Mouse (Mus musculus) mouse embryonic stem cell (cell line): ENCODE measurements around the gene Hs6st3.

Source experiments
- in situ Hi-C, 2 experiments: fragments of 300-500 bp; cut with MboI; formaldehyde crosslinking; loops; 1 replicate in 1 of 2; 3 replicates in 1 of 2; pipeline ENCODE4 v1.14.3; 2019 to 2020; ENCODE audit warnings: low sequenced_read_pairs in 2 of 2, low pct_unique_long_range_greater_than_20kb in 1 of 2, mixed read lengths in 1 of 2; ENCODE audit not compliant: unreplicated experiment in 1 of 2

The Hs6st3 gene

DNA sequence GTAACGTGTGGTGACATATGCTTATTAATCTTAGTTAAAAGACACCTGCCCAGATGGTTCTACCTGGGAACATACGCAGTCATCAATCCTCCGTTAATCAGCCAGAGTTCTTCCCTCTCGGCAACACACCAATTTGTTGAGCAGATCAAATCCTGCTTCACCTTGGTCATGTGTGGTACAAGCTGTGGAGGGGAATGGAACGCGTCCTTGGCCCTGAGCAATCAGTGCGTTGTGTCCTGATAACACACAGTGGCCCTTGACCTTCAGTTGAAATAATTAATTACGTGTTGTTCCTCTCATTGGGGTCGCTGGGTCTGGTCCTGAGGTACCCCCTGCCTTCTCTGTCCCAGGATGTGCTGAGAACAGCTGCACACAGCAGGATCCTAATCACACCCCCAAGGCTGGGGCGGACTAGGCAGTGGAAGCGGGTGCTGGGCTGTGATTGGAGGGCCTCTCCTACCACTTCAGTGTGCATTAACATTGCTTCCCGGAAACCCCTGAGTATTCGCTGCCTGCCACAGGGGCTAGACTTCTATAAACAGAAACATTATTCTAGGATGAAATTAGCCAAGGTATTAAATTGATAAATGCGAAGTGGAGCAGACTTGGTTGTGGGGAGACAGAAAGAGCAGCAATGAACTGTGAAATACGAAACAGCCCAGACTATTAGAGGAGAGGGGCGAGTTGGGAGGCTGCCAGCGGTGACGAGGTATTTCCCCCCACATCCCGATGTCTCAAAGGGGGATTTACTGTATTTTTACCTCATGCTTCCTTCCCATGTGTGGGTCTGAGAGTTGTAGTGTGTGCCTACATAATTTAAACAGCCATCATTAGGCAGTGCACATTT lies 693.2 kb downstream of the Hs6st3 start:
- in situ Hi-C loops = no loop called here

DNA sequence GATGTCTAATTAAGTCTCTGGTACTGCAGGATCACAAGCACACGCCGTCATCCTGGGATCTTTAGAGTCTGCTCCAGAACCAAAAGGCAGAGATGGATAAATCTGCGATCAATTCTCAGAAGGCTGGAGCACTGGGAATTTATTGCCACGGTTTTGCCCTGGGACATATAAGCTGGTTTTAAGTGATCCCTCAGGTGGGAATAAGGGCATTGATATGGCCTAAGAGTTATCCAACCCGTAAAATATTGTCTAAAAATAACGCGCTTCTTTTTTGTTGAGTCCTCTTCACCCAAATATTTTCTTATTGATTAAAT lies 693.8 kb downstream of the Hs6st3 start:
- in situ Hi-C loops = no loop called here

DNA sequence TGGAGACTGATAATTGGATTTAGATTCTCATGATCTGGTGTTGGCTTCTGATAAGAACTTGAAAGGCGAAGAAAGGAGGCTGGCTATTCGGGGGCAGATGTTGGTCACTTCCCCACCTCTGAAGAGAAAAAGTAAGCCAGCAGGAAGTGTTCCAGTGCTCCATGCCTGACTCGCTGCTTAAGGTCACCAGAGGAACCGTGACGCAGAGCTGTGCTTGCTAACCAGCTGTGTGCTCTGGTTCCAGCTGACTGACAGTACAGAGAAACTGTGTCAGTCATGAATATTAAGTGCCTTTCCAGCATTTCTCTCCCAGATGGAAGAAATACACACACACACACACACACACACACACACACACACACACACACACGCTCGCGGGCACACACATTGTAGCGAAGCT lies 694.8 kb downstream of the Hs6st3 start:
- in situ Hi-C loops = no loop called here

DNA sequence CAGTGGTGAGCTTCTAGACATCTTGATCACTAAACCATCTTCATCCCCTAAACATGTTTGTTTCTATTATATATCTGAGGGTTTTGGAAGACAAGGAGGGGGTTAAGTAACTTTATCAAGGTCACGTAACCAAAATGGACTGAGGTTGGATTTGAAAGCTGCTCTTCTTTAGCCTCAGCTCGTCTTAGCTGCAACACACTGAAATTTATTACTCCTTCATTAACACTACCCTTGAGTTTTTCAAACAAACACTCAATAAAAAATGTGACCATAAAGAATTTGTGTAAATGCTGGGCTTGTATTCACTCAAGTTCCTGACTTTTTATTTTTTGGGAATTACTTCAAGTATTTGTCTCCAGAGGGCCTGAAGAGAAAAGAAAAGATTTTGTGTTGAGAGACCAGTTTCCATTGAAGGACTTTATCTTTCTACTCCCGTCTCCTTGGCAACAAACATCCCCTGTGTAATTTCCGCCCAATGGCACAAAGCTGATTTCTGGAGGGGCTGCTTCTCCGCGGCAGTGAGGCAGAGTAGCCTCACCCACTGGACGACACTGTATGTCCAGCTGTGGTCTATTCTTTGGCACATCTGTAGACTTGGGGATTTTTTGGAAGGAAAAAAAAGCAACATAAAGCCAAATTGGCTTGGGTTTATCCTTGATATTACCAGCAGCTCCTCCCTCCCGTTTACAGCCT lies 696.0 kb downstream of the Hs6st3 start:
- in situ Hi-C loops = no loop called here

DNA sequence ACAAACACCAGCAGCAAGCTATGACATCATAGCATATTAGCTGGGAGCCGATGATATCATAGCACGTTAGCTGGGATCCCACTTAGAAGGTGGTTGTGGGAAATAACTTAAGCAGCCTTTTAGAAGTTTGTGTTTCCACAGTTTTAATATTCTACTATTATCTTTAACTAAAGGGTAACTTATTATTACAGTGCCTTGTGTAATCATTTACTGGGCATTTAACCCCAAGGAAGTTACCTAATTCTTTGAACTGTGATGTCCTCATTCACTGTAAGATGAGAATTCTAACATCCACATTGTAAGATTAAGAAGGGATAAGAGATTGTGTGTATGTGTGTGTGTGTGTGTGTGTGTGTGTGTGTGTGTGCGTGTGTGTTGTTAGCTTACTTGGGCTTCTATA lies 697.9 kb downstream of the Hs6st3 start:
- in situ Hi-C loops = no loop called here

DNA sequence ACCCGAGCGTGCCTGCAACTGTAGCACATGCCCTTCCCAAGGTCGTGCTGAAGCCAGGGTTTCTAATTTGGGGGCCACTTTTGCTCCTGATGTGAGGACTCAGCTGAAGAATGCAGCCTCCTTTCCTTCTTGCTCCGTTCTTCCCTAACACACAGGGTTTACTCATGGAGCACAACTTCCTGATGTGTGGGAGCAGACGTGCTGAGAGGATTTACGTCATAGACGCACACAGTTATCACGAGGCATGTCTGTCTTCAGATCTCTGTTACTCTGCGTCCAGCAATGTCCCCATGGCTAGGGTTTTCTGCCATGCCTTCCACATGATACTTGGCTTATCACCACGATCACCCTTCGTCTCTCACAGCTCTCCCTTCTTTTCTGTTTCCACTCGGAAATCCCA lies 709.4 kb downstream of the Hs6st3 start:
- in situ Hi-C loops = no loop called here

DNA sequence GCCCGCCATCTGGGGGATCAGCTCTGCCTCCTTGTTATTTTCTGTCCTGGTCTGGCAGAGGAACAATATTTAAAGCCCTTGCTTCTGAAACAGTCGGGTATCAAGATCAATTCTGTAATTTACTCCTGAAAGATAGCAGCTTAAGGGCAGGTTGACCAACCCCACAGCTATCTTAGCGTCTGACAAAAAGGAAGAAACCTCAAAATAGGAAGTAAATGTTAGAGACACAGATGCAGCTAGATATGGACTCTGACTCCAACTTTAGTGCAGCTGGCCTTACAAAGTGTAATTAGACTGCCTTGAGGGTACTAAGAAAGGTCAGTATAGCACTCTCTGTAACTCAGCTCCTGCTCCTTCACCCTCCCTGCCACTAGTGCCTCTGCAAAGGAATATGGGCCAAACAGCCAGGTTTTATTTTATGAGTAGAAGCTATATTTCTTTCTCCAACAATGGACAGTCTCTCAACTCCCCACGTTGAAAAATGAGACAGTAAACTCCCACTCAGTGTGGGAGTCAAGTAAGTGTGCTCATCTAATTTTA lies 710.7 kb downstream of the Hs6st3 start:
- in situ Hi-C loops = no loop called here

DNA sequence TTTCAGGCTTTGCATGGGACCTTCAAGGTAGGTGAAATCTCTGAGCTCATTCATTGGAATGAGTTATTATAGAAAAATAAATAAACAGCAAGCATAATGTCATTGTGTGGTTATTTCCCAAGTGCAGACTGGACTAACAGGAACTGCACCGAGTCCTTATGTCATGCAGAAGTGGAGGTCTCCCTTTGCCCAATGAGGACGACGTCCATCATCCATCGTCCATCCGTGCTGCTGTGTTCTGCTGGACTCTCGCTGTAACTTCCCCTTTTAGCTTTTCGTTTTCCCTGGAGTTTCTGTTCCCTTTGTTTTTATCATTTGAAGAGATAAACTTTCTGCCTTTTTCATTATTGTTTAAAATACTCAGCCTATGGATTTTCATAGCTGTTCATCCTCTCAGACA lies 711.2 kb downstream of the Hs6st3 start:
- in situ Hi-C loops = no loop called here

DNA sequence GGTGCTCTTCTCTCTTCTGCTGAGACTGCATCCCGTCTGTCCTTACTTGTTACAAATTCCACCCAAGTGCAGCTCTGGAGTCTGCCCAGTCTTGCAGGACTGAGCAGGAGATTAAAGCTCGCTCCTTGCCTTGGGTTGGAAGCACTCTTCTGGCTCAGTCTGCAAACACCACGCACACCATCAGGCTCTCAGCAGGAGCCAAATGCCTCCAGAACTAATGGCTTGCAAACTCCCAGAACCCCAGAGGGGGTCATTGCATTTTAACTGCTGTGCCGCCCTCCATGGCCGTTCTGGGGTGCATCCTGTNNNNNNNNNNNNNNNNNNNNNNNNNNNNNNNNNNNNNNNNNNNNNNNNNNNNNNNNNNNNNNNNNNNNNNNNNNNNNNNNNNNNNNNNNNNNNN lies 714.0 kb downstream of the Hs6st3 start:
- in situ Hi-C loops = no loop called here

DNA sequence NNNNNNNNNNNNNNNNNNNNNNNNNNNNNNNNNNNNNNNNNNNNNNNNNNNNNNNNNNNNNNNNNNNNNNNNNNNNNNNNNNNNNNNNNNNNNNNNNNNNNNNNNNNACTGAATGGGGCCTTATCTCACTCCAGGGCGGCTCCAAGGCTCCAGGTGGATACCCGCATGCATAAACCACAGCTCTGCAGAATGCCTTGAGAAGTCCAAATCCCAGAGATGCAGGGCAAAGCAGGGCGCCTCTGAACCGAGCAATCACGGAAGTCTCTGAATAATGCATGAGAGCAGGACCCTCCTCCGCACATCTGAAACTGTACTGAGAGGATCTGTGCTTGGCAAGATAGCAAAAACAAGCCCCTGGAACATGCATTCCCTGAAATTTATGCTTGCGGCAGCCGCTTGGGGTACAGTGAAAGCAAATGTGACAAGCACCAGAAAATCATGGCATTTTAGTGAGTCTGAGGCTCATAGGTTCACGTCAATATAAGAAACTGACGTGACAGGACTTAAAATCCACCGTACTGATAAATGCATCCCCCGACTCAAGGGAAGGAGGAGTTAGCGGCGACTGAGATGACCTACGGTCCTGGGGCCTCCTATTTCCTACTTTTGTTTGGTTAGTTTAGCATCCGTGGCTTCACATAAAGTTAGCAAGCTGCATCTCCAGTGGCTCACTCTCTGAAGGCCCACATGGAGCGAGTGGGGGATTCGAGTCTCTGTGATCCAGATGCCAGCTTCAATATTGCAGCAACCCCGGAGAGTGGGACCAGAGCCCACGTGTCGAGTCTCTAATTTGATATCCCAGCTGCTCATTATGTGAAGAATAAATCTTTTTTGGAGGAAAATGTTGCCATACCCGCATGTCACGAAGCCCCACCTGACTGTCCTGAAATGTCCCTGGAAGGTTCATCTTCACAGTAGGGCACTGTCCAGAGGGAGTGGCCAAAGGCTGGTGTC lies 719.5 kb downstream of the Hs6st3 start:
- in situ Hi-C loops = no loop called here

DNA sequence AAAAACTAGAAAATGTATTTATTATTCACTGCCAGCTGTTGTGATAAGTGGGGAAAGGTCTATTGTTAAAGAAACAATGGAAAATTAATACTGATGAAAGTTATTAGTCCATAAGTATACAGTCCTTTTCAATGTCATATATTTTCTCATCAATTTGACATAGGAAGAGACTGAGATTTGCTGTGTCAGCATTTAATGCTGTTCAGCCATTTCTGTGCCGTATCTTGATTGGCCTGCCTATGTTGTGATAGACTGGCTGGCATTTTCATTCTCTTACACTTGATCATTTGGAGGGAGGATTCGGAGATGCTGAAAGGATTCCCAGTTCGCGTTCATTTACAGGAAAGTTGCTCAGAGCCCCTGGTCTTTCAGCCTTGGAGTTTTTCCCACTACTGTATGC lies 735.5 kb downstream of the Hs6st3 start:
- in situ Hi-C loops = no loop called here

DNA sequence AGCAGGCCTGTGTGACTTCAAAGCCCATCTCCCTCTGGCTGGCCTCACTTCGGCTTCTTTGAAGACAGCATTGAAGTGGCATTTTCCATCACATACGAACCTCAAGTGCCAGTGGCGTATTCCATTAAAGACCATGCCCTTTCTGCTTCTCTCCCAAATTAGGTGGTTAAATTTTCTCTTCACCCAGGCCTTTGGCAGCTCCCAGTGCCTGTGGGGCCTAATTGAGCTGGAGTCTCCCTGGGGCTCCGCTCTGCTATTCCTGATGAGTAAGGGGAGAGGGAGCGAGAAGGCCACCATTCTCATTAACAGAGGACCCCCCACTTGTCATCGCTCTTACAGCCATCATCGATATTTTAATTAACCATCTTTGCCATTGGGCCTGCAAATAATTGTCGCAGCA lies 754.8 kb downstream of the Hs6st3 start:
- in situ Hi-C loops = no loop called here

DNA sequence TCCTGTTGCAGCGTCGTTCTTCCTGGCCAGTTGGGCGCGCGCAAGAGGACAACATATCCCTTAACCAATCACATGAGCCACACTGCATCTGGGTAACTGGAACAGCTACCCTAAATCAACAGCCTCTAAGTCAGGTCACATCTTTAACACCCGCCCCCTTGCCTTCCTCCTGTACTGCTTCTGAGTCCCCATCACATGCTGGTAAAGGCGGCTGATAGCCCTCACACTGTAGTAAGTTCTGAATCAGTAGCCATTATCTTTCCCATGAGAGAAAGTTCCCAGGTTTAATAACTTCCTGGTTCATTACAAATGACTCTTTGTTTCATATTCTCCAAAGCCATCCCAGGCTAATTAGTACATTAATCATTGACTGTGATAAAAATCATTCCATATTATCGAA lies 757.0 kb downstream of the Hs6st3 start:
- in situ Hi-C loops = no loop called here

DNA sequence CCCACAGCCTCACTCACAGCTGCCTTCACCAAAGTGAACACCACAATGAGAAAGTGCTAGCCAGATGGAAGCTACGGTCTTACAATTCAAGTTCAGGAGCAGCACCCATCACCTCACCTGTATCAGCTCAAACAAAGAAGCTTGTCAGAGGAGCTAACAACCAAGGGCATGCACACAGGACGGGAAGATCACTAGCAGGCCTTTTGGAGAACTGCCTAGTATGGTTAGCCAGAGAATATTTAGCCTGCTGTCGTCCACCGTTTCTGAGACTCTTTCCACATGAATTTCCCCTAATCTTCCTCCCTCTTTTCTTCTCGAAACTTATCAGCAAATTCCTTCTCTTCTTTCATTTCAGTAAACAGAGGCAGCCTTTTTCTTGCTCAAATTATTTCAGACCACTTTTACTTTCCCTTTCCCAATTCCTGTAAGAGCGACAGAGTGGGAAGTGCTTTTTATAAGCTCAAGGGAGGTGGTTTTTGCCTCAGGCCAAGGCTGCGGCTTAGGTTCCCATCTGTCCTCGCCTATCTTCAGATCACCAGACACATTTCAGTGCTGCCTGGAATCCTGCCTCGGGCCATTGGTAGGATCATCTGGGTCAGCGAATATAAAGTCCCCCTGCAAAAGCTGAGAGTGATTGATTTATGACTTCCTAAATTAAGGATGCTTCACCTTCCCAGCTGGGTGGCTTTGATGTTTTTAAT lies 757.8 kb downstream of the Hs6st3 start:
- in situ Hi-C loops = no loop called here

DNA sequence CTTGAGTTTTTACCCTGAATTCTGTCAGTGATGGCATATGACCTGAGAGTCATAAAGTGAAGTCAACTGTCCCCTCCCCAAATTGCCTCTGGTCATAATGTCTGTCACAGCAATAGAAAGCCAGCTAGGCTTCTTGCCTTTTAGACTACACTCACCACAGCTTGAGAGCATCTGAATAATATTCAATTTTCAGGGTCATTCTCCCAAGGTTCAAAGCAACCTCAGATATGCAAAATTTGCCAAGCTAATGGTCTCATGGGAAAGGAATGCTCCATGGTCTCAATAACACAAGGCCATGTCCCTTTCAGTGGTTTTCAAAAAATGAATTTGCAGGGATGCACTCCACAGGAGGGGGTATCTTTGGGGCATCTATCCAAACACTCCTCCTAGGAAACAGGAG lies 764.3 kb downstream of the Hs6st3 start:
- in situ Hi-C loops = no loop called here

DNA sequence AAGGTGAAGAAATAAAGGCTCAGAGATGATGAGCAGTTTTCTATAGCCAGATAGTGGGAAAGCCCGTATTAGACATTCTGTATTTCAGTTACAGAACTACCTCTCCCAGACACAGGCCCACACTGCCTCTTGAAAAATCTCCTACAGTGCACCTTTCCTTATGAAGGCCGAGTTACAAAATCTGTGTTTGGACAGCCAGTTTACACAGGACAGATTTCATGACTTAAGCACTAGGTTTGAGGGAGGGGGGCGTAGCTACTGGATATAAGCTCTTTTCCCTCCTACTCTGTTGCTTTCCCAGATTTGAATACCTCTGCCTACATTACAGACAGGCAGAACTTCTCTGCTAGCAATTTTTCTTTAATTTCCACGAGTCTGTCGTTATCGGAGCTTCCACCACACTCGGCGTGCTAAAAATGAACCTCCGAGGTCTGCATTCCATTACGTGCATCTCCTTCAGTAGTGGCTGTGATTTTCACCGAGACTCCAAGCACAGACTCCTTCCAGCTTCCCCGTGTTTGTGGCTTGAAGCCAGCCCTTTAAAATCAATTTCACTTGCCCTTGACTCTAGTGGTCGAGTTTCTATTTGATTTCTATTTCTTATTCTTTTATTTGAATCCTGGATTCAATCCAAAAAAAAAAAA lies 770.0 kb downstream of the Hs6st3 start:
- in situ Hi-C loops = no loop called here

DNA sequence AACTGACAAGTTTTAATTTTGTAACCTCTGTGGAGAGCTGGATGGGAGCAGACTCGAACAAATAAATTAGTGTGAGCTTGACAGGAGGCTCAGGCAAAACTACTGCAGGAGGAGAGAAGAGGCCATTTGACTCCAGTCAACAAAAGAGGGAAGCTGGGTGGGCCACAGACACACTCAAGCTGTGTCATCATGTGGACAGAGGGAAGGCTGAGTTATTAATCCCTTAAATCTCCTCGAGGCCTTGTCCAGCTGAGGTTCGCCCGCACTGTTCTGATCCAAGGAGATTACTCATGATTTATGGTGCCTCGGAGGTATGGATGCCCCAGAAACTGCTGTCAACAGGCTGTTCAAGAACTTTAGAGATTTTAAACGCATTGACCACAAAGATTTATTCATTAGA lies 776.4 kb downstream of the Hs6st3 start:
- in situ Hi-C loops = no loop called here
